Mouse (Mus musculus) bone marrow, adult 2 months (tissue): ENCODE measurements at regions not wholly inside any gene's neighbourhood (a gene's known extent, or its start where the extent isn't known, plus 50 kb on each side); places are given as distances from the start of the nearest gene placed in this dataset.

Source experiments
- CTCF ChIP-seq: fragments of 200-500 bp; IDR thresholded peaks from 2 replicates; pipeline ENCODE4 v1.5.1; 2011; ENCODE audit warnings: low read length, control low read depth; ENCODE audit not compliant: control insufficient read depth, insufficient read depth
- POLR2A ChIP-seq: fragments of 200-500 bp; IDR thresholded peaks from 2 replicates; pipeline ENCODE4 v1.6.1; 2011; ENCODE audit warnings: low read depth, mild to moderate bottlenecking, control low read depth, low read length, borderline replicate concordance; ENCODE audit not compliant: control insufficient read depth

- no peak for TF ChIP-seq POLR2A
- TF ChIP-seq CTCF: no peak
Observed at GRCm38 (mm10) chr4:84135740-84136139, 539.3 kb downstream of the Bnc2 start.
